Mouse (Mus musculus): Measurements from ENCODE around the gene Ninj1.

Ninj1 gene

GRCm38 (mm10) chr13:49225159-49225558 lies 37.9 kb downstream of the Ninj1 start:
- in situ Hi-C loops (cut with MboI, MseI) = no loop called here

- in situ Hi-C loops (cut with MboI, MseI) = no loop called here
Observed at GRCm38 (mm10) chr13:49225633-49226032, 38.3 kb downstream of the Ninj1 start.

GRCm38 (mm10) chr13:49233792-49234572 lies 46.7 kb downstream of the Ninj1 start:
- in situ Hi-C loops (cut with MboI, MseI) = no loop called here

- in situ Hi-C loops (cut with MboI, MseI) = no loop called here
Observed at GRCm38 (mm10) chr13:49234711-49235110, 47.4 kb downstream of the Ninj1 start.

- in situ Hi-C loops (cut with MboI, MseI) = no loop called here
Observed at GRCm38 (mm10) chr13:49237617-49238016, 50.3 kb downstream of the Ninj1 start.

- in situ Hi-C loops (cut with MboI, MseI) = no loop called here
Observed at GRCm38 (mm10) chr13:49238737-49239136, 51.5 kb downstream of the Ninj1 start.

GRCm38 (mm10) chr13:49242321-49243065 lies 55.2 kb downstream of the Ninj1 start:
- in situ Hi-C loops (cut with MboI, MseI) = no loop called here

GRCm38 (mm10) chr13:49243492-49243891 lies 56.2 kb downstream of the Ninj1 start:
- in situ Hi-C loops (cut with MboI, MseI) = no loop called here

- in situ Hi-C loops (cut with MboI, MseI) = no loop called here
Observed at GRCm38 (mm10) chr13:49245251-49245650, 58.0 kb downstream of the Ninj1 start.

All from T-helper 17 cell (primary cell).